Mouse (Mus musculus): Measurements from ENCODE around the gene Insl5. TPM values are rescaled to one million over a fixed set of nuclear protein-coding genes. Genes with fewer than 3 reads are reported as not detected.

Insl5 gene
- polyA plus RNA-seq, 1 experiment from 2014 or later: not detected

- no peak for ATAC-seq (ENCODE audit: insufficient read depth)
- Histone ChIP-seq H3K27me3 (ENCODE audit: insufficient read depth, low read length) (peaks cover 5% of the 10 kb centered on the region; the same call in 1 of the 2 replicates), H3K4me1 (ENCODE audit: insufficient read depth) (0 out of 2 replicates have a peak, but pooled peaks cover 4% of the 10 kb centered on the region), H3K4me2 (peak overlapping the region; percentile 70), H3K4me3 (ENCODE audit: low read depth, low read length) (peak overlapping the region; percentile 31), H3K9ac (no peak overlapping the region), H3K27ac (ENCODE audit: low read depth) (no peak overlapping the region), H3K36me3 (ENCODE audit: insufficient read depth) (no peaks in the 10 kb centered on the region), H3K9me3 (ENCODE audit: low read depth, low read length) (no peaks in the 10 kb centered on the region)
- DNase-seq: peak; percentile 33
- 49% methylated on average over 5 of the region's 5 CpGs for WGBS
- no peak for TF ChIP-seq CTCF (IDR thresholded peaks at IDR 0.05; ENCODE audit: low read depth)
Observed at GRCm38 (mm10) chr4:102979385-102979784, 47.3 kb downstream of the Insl5 start.

GRCm38 (mm10) chr4:102978440-102978839 is 48.2 kb downstream of the Insl5 start, which contains the start of gene Tctex1d1:
Gene Tctex1d1, plus strand, starts transcription at chr4:102978606.
- H3K27me3 ChIP-seq (ENCODE audit: insufficient read depth, low read length): peaks cover 5% of the 10 kb centered on the region; the same call in 1 of the 2 replicates
- 0 out of 2 replicates have a peak, but pooled peaks cover 4% of the 10 kb centered on the region for H3K4me1 ChIP-seq (ENCODE audit: insufficient read depth)
- H3K9ac ChIP-seq: no peak within 1 kb of the TSS; the same call in none of the 2 replicates
- ATAC-seq (ENCODE audit: insufficient read depth) (peak; percentile 70; the same call in 1 of the 2 replicates), DNase-seq (peak; percentile 56)
- H3K4me2 ChIP-seq: peak within 1 kb of the TSS; percentile 70
- 3% methylated on average over 13 of the region's 13 CpGs for WGBS
- H3K4me3 ChIP-seq (ENCODE audit: low read depth, low read length): peak within 1 kb of the TSS; percentile 31
- no peak within 1 kb of the TSS for H3K27ac ChIP-seq (ENCODE audit: low read depth)
- no peak for TF ChIP-seq CTCF (IDR thresholded peaks at IDR 0.05; ENCODE audit: low read depth)
- H3K36me3 ChIP-seq (ENCODE audit: insufficient read depth): no peaks in the 10 kb centered on the region
- H3K9me3 ChIP-seq (ENCODE audit: low read depth, low read length): no peaks in the 10 kb centered on the region

- no peak overlapping the region; the same call in 1 of the 2 replicates for H3K9ac ChIP-seq
- peak overlapping the region; percentile 14; the same call in 1 of the 2 replicates for H3K4me3 ChIP-seq (ENCODE audit: low read depth, low read length)
- H3K4me1 ChIP-seq (ENCODE audit: insufficient read depth): 0 out of 2 replicates have a peak, but pooled peaks cover 4% of the 10 kb centered on the region
- H3K9me3 ChIP-seq (ENCODE audit: low read depth, low read length): no peaks in the 10 kb centered on the region
- H3K27ac ChIP-seq (ENCODE audit: low read depth): no peak overlapping the region
- ATAC-seq (ENCODE audit: insufficient read depth) (no peak), DNase-seq (peak; percentile 11)
- peaks cover 5% of the 10 kb centered on the region; the same call in 1 of the 2 replicates for H3K27me3 ChIP-seq (ENCODE audit: insufficient read depth, low read length)
- H3K4me2 ChIP-seq: peak overlapping the region; percentile 70
- WGBS: 10% methylated on average over 16 of the region's 16 CpGs
- no peaks in the 10 kb centered on the region for H3K36me3 ChIP-seq (ENCODE audit: insufficient read depth)
- no peak for TF ChIP-seq CTCF (IDR thresholded peaks at IDR 0.05; ENCODE audit: low read depth)
Observed at GRCm38 (mm10) chr4:102977778-102978321, 48.8 kb downstream of the Insl5 start.

GRCm38 (mm10) chr4:102976290-102977275 is 50.1 kb downstream of the Insl5 start:
- no peak overlapping the region for H3K9ac ChIP-seq
- ATAC-seq (ENCODE audit: insufficient read depth): no peak
- H3K4me3 ChIP-seq (ENCODE audit: low read depth, low read length): no peak overlapping the region
- peaks cover 5% of the 10 kb centered on the region; the same call in 1 of the 2 replicates for H3K27me3 ChIP-seq (ENCODE audit: insufficient read depth, low read length)
- H3K4me2 ChIP-seq: no peak overlapping the region
- no peak for TF ChIP-seq CTCF (IDR thresholded peaks at IDR 0.05; ENCODE audit: low read depth)
- no peak overlapping the region for H3K27ac ChIP-seq (ENCODE audit: low read depth)
- 0 out of 2 replicates have a peak, but pooled peaks cover 4% of the 10 kb centered on the region for H3K4me1 ChIP-seq (ENCODE audit: insufficient read depth)
- no peak for DNase-seq
- H3K36me3 ChIP-seq (ENCODE audit: insufficient read depth): no peaks in the 10 kb centered on the region
- WGBS: 45% methylated on average over 12 of the region's 12 CpGs
- H3K9me3 ChIP-seq (ENCODE audit: low read depth, low read length): no peaks in the 10 kb centered on the region

GRCm38 (mm10) chr4:102974172-102974571 is 52.5 kb downstream of the Insl5 start:
- no peak overlapping the region for H3K9ac ChIP-seq
- H3K4me1 ChIP-seq (ENCODE audit: insufficient read depth): 0 out of 2 replicates have a peak, but pooled peaks cover 4% of the 10 kb centered on the region
- no peaks in the 10 kb centered on the region for H3K9me3 ChIP-seq (ENCODE audit: low read depth, low read length)
- no peak for TF ChIP-seq CTCF (IDR thresholded peaks at IDR 0.05; ENCODE audit: low read depth)
- no peak overlapping the region for H3K4me2 ChIP-seq
- no peak overlapping the region for H3K4me3 ChIP-seq (ENCODE audit: low read depth, low read length)
- peaks cover 5% of the 10 kb centered on the region; the same call in 1 of the 2 replicates for H3K27me3 ChIP-seq (ENCODE audit: insufficient read depth, low read length)
- H3K27ac ChIP-seq (ENCODE audit: low read depth): no peak overlapping the region
- 41% methylated on average over 5 of the region's 5 CpGs for WGBS
- no peak for ATAC-seq (ENCODE audit: insufficient read depth)
- H3K36me3 ChIP-seq (ENCODE audit: insufficient read depth): no peaks in the 10 kb centered on the region
- DNase-seq: no peak

GRCm38 (mm10) chr4:102972071-102972470 is 54.6 kb downstream of the Insl5 start:
- no peaks in the 10 kb centered on the region for H3K36me3 ChIP-seq (ENCODE audit: insufficient read depth)
- no peak for DNase-seq
- no peak for TF ChIP-seq CTCF (IDR thresholded peaks at IDR 0.05; ENCODE audit: low read depth)
- H3K9me3 ChIP-seq (ENCODE audit: low read depth, low read length): no peaks in the 10 kb centered on the region
- no peaks in the 10 kb centered on the region for H3K4me1 ChIP-seq (ENCODE audit: insufficient read depth)
- H3K9ac ChIP-seq: no peak overlapping the region
- H3K4me3 ChIP-seq (ENCODE audit: low read depth, low read length): no peak overlapping the region
- ATAC-seq (ENCODE audit: insufficient read depth): no peak
- WGBS: 74% methylated on average over 3 of the region's 3 CpGs
- no peaks in the 10 kb centered on the region for H3K27me3 ChIP-seq (ENCODE audit: insufficient read depth, low read length)
- H3K27ac ChIP-seq (ENCODE audit: low read depth): no peak overlapping the region
- no peak overlapping the region for H3K4me2 ChIP-seq
